Mouse (Mus musculus): ENCODE data around the gene Cd81.

Gene Cd81

GRCm38 (mm10) chr7:143112395-143112794 lies 59.9 kb downstream of the Cd81 start:
- no peak for DNase-seq (ENCODE audit: low spot score)

DNA sequence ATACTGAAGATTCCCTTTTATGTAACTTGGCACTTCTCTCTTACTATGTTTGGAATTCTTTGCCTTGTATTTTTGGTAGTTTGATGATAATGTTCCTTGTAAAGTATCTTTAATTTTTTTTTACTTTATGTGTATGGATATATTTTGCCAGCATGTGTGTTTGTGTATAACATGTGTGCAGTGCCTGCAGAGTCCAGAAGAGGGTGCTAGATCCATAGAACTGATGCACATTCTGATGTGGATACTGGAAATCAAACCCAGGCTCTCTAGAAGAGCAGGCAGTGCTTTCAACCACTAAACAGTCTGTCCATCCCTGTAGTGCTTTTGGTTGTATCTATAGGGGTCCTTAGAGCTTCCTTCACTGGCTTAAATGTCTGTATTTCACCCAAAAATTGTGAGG lies 62.2 kb downstream of the Cd81 start:
- DNase-seq (ENCODE audit: low spot score) = no peak

DNA sequence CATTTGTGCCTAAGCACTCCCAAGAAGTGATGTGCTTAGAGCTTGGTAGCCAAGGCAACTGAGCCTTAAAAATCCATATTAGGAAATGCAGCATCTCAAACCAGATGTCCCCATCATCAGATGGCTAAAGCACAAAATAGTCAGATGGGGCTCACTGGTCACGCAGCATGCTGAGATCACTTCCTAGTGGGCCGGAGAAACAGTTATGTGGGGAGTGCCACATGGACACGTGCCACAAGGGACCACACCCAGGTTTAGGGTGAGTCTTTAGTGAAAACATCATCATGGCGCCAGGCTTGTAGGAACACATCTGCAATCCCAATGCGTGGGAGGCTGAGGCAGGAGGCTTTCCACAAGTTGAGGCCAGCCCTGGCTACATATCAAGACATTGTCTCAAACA lies 64.0 kb downstream of the Cd81 start:
- DNase-seq (ENCODE audit: low spot score) = no peak
